Mouse (Mus musculus) ovary, adult 2 months (tissue): ENCODE measurements around the gene Abhd16a. TPM values are rescaled to one million over a fixed set of nuclear protein-coding genes. Genes with fewer than 3 reads are reported as not detected.

Experiments used
- polyA plus RNA-seq: library from polyadenylated mRNA; depleted of rRNA; stranded (reverse); fragments of >200 nt; gene quantifications from 2 replicates; pipeline ENCODE4 v1.2.3, GENCODE M21; 2012; rRNA removed

Gene Abhd16a
- polyA plus RNA-seq, 1 experiment, result 223 TPM

GRCm38 (mm10) chr17:35134801-35135590 is 45.9 kb downstream of the Abhd16a start, which contains the start of gene Bag6:
Gene Bag6 (plus strand): TSS chr17:35135178.

Other genes with a start within 250 kb of the Abhd16a start
- 114 and 120 TPM in 2 replicates for gene Skiv2l, start 239.1 kb upstream of the Abhd16a start, polyA plus RNA-seq
- 24.5 and 28.4 TPM in 2 replicates for gene Nelfe, start 238.9 kb upstream of the Abhd16a start, polyA plus RNA-seq
- gene Cfb, start 226.7 kb upstream of the Abhd16a start, polyA plus RNA-seq, result 16.7 and 26.4 TPM in 2 replicates
- 31.4 and 37.2 TPM in 2 replicates for gene Zbtb12, start 209.8 kb upstream of the Abhd16a start, polyA plus RNA-seq
- gene Gm20547, start 207.2 kb upstream of the Abhd16a start, polyA plus RNA-seq, result 0.06 TPM in 1 of 2 replicates, not detected in the other
- 44.6 and 48.4 TPM in 2 replicates for gene C2, start 191.0 kb upstream of the Abhd16a start, polyA plus RNA-seq
- gene Ehmt2, start 190.8 kb upstream of the Abhd16a start, polyA plus RNA-seq, result 397 and 463 TPM in 2 replicates
- 10.4 and 10.5 TPM in 2 replicates for gene Slc44a4, start 174.8 kb upstream of the Abhd16a start, polyA plus RNA-seq
- 41.7 and 43.1 TPM in 2 replicates for gene Neu1, start 158.0 kb upstream of the Abhd16a start, polyA plus RNA-seq
- 132 and 153 TPM in 2 replicates for gene Hspa1b, start 130.0 kb upstream of the Abhd16a start, polyA plus RNA-seq
- 1.1 TPM in 1 of 2 replicates, not detected in the other for gene Gm20481, start 119.4 kb upstream of the Abhd16a start, polyA plus RNA-seq
- gene Hspa1a, start 117.1 kb upstream of the Abhd16a start, polyA plus RNA-seq, result 71.2 and 74.4 TPM in 2 replicates
- 0.28 and 0.47 TPM in 2 replicates for gene Hspa1l, start 116.6 kb upstream of the Abhd16a start, polyA plus RNA-seq
- gene Lsm2, start 107.4 kb upstream of the Abhd16a start, polyA plus RNA-seq, result 107 and 128 TPM in 2 replicates
- gene Vars, start 88.3 kb upstream of the Abhd16a start, polyA plus RNA-seq, result 349 and 387 TPM in 2 replicates
- 1.6 and 1.7 TPM in 2 replicates for gene Vwa7, start 72.7 kb upstream of the Abhd16a start, polyA plus RNA-seq
- 2.2 and 3.1 TPM in 2 replicates for gene Sapcd1, start 61.2 kb upstream of the Abhd16a start, polyA plus RNA-seq
- gene Msh5, start 42.5 kb upstream of the Abhd16a start, polyA plus RNA-seq, result 2.8 and 3.2 TPM in 2 replicates
- gene Clic1, start 39.3 kb upstream of the Abhd16a start, polyA plus RNA-seq, result 134 and 150 TPM in 2 replicates
- gene Ddah2, start 30.2 kb upstream of the Abhd16a start, polyA plus RNA-seq, result 113 and 116 TPM in 2 replicates
- gene Ly6g6c, start 23.9 kb upstream of the Abhd16a start, polyA plus RNA-seq, result not detected in 2 replicates
- 0.25 and 0.36 TPM in 2 replicates for gene Mpig6b, start 23.1 kb upstream of the Abhd16a start, polyA plus RNA-seq
- 13.7 and 17.0 TPM in 2 replicates for gene Ly6g6e, start 12.4 kb upstream of the Abhd16a start, polyA plus RNA-seq
- gene Ly6g6d, start 11.2 kb upstream of the Abhd16a start, polyA plus RNA-seq, result 7.4 and 8.5 TPM in 2 replicates
- gene Ly6g6f, start 3.7 kb upstream of the Abhd16a start, polyA plus RNA-seq, result not detected in 2 replicates
- gene Ly6g5c, start 19.0 kb downstream of the Abhd16a start, polyA plus RNA-seq, result not detected in 2 replicates
- 1.5 and 2.3 TPM in 2 replicates for gene Ly6g5b, start 26.2 kb downstream of the Abhd16a start, polyA plus RNA-seq
- 17.4 and 20.2 TPM in 2 replicates for gene Gpank1, start 32.2 kb downstream of the Abhd16a start, polyA plus RNA-seq
- 246 and 449 TPM in 2 replicates for gene Csnk2b, start 32.8 kb downstream of the Abhd16a start, polyA plus RNA-seq
- gene D17H6S53E, start 37.1 kb downstream of the Abhd16a start, polyA plus RNA-seq, result 7.9 and 13.4 TPM in 2 replicates
- gene Apom, start 42.8 kb downstream of the Abhd16a start, polyA plus RNA-seq, result 0.16 and 0.37 TPM in 2 replicates
- 379 and 401 TPM in 2 replicates for gene Bag6, start 45.9 kb downstream of the Abhd16a start, polyA plus RNA-seq
- gene Prrc2a, start 75.6 kb downstream of the Abhd16a start, polyA plus RNA-seq, result 592 and 637 TPM in 2 replicates
- 1.4 and 1.9 TPM in 2 replicates for gene Aif1, start 86.8 kb downstream of the Abhd16a start, polyA plus RNA-seq
- 15.6 and 19.9 TPM in 2 replicates for gene Lst1, start 99.2 kb downstream of the Abhd16a start, polyA plus RNA-seq
- 4.6 and 6.7 TPM in 2 replicates for gene Ltb, start 105.2 kb downstream of the Abhd16a start, polyA plus RNA-seq
- gene Tnf, start 112.7 kb downstream of the Abhd16a start, polyA plus RNA-seq, result 0.62 and 0.77 TPM in 2 replicates
- gene Lta, start 116.1 kb downstream of the Abhd16a start, polyA plus RNA-seq, result 0.16 and 0.36 TPM in 2 replicates
- gene Gm16181, start 131.6 kb downstream of the Abhd16a start, polyA plus RNA-seq, result not detected in 2 replicates
- 6.9 and 13.4 TPM in 2 replicates for gene Atp6v1g2, start 144.4 kb downstream of the Abhd16a start, polyA plus RNA-seq
- 42.9 and 64.2 TPM in 2 replicates for gene Nfkbil1, start 146.5 kb downstream of the Abhd16a start, polyA plus RNA-seq
- gene Ddx39b, start 152.5 kb downstream of the Abhd16a start, polyA plus RNA-seq, result 360 and 468 TPM in 2 replicates
- gene H2-D1, start 173.5 kb downstream of the Abhd16a start, polyA plus RNA-seq, result 422 and 558 TPM in 2 replicates
- not detected in 2 replicates for gene H2-Q1, start 231.1 kb downstream of the Abhd16a start, polyA plus RNA-seq